8 mouse cellular contexts compared by ENCODE assay signal in genomic region chr1:156205164-156205563, GRCm38 (mm10). TPM values are rescaled to one million over a fixed set of nuclear protein-coding genes. Genes with fewer than 3 reads are reported as not detected.
A peak's percentile ranks its signal among the peaks of the same experiment; 100 is the strongest.
DNase-seq lines count a peak whose midpoint lies in the region; ATAC-seq and TF ChIP-seq lines count a peak whose summit lies in the region.

No protein-coding gene starts in this region.

- DNase-seq in left cerebral cortex, adult 2 months (ENCODE audit: extremely low spot score in 1 of 2, low spot score in 2 of 2) = no peak
- no peak for DNase-seq in left cerebral cortex, postnatal 36 days (ENCODE audit: low spot score in 2 of 2)
- DNase-seq in forebrain, embryonic 10.5 days (ENCODE audit: extremely low spot score, low spot score) = no peak
- DNase-seq in limb, embryonic 10.5 days (ENCODE audit: low spot score) = no peak
- DNase-seq in thymus, postnatal 14 days = no peak
- DNase-seq in thymus, postnatal 36 days = no peak
- DNase-seq in ovary, adult 18-20 months (ENCODE audit: low spot score) = no peak

- peak overlapping the region; percentile 89 for H3K4me2 ChIP-seq in neural tube, embryonic 15.5 days

- TF ChIP-seq CTCF in left cerebral cortex, adult 2 months (IDR thresholded peaks at IDR 0.05) = no peak

- no peaks in the 10 kb centered on the region for H3K9me3 ChIP-seq in forebrain, embryonic 10.5 days
- H3K9me3 ChIP-seq in limb, embryonic 10.5 days (replicated peaks) = no peaks in the 10 kb centered on the region
- H3K9me3 ChIP-seq in neural tube, embryonic 15.5 days (replicated peaks) = no peaks in the 10 kb centered on the region

- 14% methylated on average over 10 of the region's 10 CpGs for WGBS in forebrain, embryonic 10.5 days
- WGBS in limb, embryonic 10.5 days = 18% methylated on average over 10 of the region's 10 CpGs
- 19% methylated on average over 10 of the region's 10 CpGs for WGBS in neural tube, embryonic 15.5 days

- peak overlapping the region; percentile 55 for H3K9ac ChIP-seq in neural tube, embryonic 15.5 days (replicated peaks)

- intact Hi-C loops in left cerebral cortex, adult 2 months (cut with DNase I) = no loop called here
- intact Hi-C loops in left cerebral cortex, postnatal 36 days (cut with DNase I) = no loop called here

- H3K36me3 ChIP-seq in forebrain, embryonic 10.5 days (replicated peaks) = no peaks in the 10 kb centered on the region
- H3K36me3 ChIP-seq in limb, embryonic 10.5 days = no peaks in the 10 kb centered on the region
- H3K36me3 ChIP-seq in neural tube, embryonic 15.5 days = no peaks in the 10 kb centered on the region

- H3K4me3 ChIP-seq in left cerebral cortex, adult 2 months = peak overlapping the region; percentile 51
- H3K4me3 ChIP-seq in forebrain, embryonic 10.5 days = peak overlapping the region; percentile 59
- peak overlapping the region; percentile 58 for H3K4me3 ChIP-seq in limb, embryonic 10.5 days
- peak overlapping the region; percentile 49 for H3K4me3 ChIP-seq in neural tube, embryonic 15.5 days (replicated peaks)

- H3K4me1 ChIP-seq in forebrain, embryonic 10.5 days = peaks cover 29% of the 10 kb centered on the region
- H3K4me1 ChIP-seq in limb, embryonic 10.5 days = peaks cover 16% of the 10 kb centered on the region
- H3K4me1 ChIP-seq in neural tube, embryonic 15.5 days = peaks cover 24% of the 10 kb centered on the region

- peaks cover 81% of the 10 kb centered on the region for H3K27me3 ChIP-seq in forebrain, embryonic 10.5 days (ENCODE audit: poor library complexity, severe bottlenecking)
- H3K27me3 ChIP-seq in limb, embryonic 10.5 days (ENCODE audit: low read depth, poor library complexity, severe bottlenecking) = peaks cover 74% of the 10 kb centered on the region
- H3K27me3 ChIP-seq in neural tube, embryonic 15.5 days (replicated peaks) = peaks cover 52% of the 10 kb centered on the region

- ATAC-seq in neural tube, embryonic 15.5 days (ENCODE audit: low FRiP score) = 0 out of 2 replicates have a peak, but pooled peaks have one; percentile 16

- no peak overlapping the region for H3K27ac ChIP-seq in left cerebral cortex, adult 2 months
- peak overlapping the region; percentile 80; the same call in 1 of the 2 replicates for H3K27ac ChIP-seq in forebrain, embryonic 10.5 days
- H3K27ac ChIP-seq in limb, embryonic 10.5 days = peak overlapping the region; percentile 73
- 0 out of 2 replicates have a peak overlapping the region, but pooled peaks have one; percentile 28 for H3K27ac ChIP-seq in neural tube, embryonic 15.5 days (replicated peaks)

RNA-seq across cellular contexts. Expression of gene Fam163a, which starts 0.3 kb away (rescaled TPM):
- total RNA-seq in left cerebral cortex, adult 2 months (2021) = 1 to 10 TPM; 8.0 to 8.4 TPM
- 1 to 10 TPM; 8.1 to 8.9 TPM for total RNA-seq in left cerebral cortex, postnatal 36 days (2021)
- polyA plus RNA-seq in forebrain, embryonic 10.5 days (2016; fragmentation: Nextera tagmentation; extraction: Ambion mirVana) = 2.6 and 3.0 TPM in 2 replicates
- polyA plus RNA-seq in limb, embryonic 10.5 days (2016; fragmentation: Nextera tagmentation; extraction: Ambion mirVana) = 0.33 and 0.34 TPM in 2 replicates
- polyA plus RNA-seq in neural tube, embryonic 15.5 days (2015; fragmentation: Nextera tagmentation; extraction: Ambion mirVana) = 5.2 and 5.6 TPM in 2 replicates
